Mouse (Mus musculus) liver, adult 2 months (tissue): ENCODE results near the gene Galnt14. TPM values are rescaled to one million over a fixed set of nuclear protein-coding genes. Genes with fewer than 3 reads are reported as not detected.

Experiments
- DNase-seq: peaks from one replicate; pipeline ENCODE4 v3.0.0-alpha.2; 2011; ENCODE audit warnings: low read depth, low spot score; ENCODE audit errors: extremely low read depth
- H3K27ac ChIP-seq: fragments of 200-500 bp; replicated peaks from 2 replicates; pipeline ENCODE4 v1.5.1; 2012; ENCODE audit warnings: low read depth, mild to moderate bottlenecking, control low read depth, inconsistent platforms, low read length; ENCODE audit not compliant: insufficient read depth
- H3K27me3 ChIP-seq: fragments of 200-500 bp; 2 replicates; pipeline ENCODE4 v1.6.1; 2012; ENCODE audit warnings: mild to moderate bottlenecking, moderate library complexity, low read length, inconsistent platforms; ENCODE audit not compliant: control insufficient read depth, insufficient read depth
- H3K36me3 ChIP-seq: fragments of 200-500 bp; 2 replicates; pipeline ENCODE4 v1.6.1; 2012; ENCODE audit warnings: low read length, inconsistent platforms; ENCODE audit not compliant: control insufficient read depth, insufficient read depth
- H3K4me1 ChIP-seq: fragments of 200-500 bp; 2 replicates; pipeline ENCODE4 v1.6.1; 2011; ENCODE audit warnings: low read length; ENCODE audit not compliant: control insufficient read depth, insufficient read depth
- H3K4me3 ChIP-seq: fragments of 200-500 bp; 2 replicates; pipeline ENCODE4 v1.5.1; 2011; ENCODE audit warnings: low read depth, mild to moderate bottlenecking, control low read depth, low read length, moderate library complexity; ENCODE audit not compliant: insufficient read depth
- H3K79me2 ChIP-seq: fragments of 200-500 bp; 2 replicates; pipeline ENCODE4 v1.6.1; 2012; ENCODE audit warnings: inconsistent platforms, mild to moderate bottlenecking, low read length, moderate library complexity; ENCODE audit not compliant: control insufficient read depth, insufficient read depth
- H3K9ac ChIP-seq: fragments of 200-500 bp; 2 replicates; pipeline ENCODE4 v1.6.1; 2012; ENCODE audit warnings: low read depth, mild to moderate bottlenecking, control low read depth, inconsistent platforms, low read length
- CTCF ChIP-seq: fragments of 200-500 bp; IDR thresholded peaks from 2 replicates; pipeline ENCODE4 v1.5.1; 2011; ENCODE audit warnings: low read depth, low read length, control low read depth
- POLR2A ChIP-seq: fragments of 200-500 bp; IDR thresholded peaks from 2 replicates; pipeline ENCODE4 v1.6.1; 2011; ENCODE audit warnings: low read length, control low read depth; ENCODE audit not compliant: insufficient read depth; ENCODE audit errors: extremely low read depth
- WGBS: fragments of 180-500 bp; shearing (Covaris S2); methylation state at CpG from one replicate; pipeline ENCODE4 v1.1.7; 2018; 5-methylcytosine and 5-hydroxymethylcytosine counted together
- polyA plus RNA-seq: library from polyadenylated mRNA; depleted of rRNA; stranded (reverse); fragments of >200 nt; gene quantifications from 2 replicates; pipeline ENCODE4 v1.2.3, GENCODE M21; 2012
- total RNA-seq: library from RNA; depleted of rRNA; stranded (reverse); fragments of >200 nt; gene quantifications from 2 replicates; pipeline ENCODE4 v1.2.3, GENCODE M21; 2014

The Galnt14 gene
- total and polyA plus RNA-seq, 2 experiments, result 0.18 to 0.44 TPM

- Histone ChIP-seq H3K36me3 (no peaks in the 10 kb centered on the region), H3K27me3 (no peaks in the 10 kb centered on the region), H3K79me2 (no peaks in the 10 kb centered on the region), H3K9ac (no peak overlapping the region), H3K27ac (no peak overlapping the region), H3K4me1 (no peaks in the 10 kb centered on the region), H3K4me3 (no peak overlapping the region)
- no peak for DNase-seq
- no peak for TF ChIP-seq POLR2A
- no peak for TF ChIP-seq CTCF
- WGBS, result 72% methylated on average over 1 of the region's 1 CpGs
Observed at GRCm38 (mm10) chr17:73518359-73518758, 191.9 kb downstream of the Galnt14 start.

DNA sequence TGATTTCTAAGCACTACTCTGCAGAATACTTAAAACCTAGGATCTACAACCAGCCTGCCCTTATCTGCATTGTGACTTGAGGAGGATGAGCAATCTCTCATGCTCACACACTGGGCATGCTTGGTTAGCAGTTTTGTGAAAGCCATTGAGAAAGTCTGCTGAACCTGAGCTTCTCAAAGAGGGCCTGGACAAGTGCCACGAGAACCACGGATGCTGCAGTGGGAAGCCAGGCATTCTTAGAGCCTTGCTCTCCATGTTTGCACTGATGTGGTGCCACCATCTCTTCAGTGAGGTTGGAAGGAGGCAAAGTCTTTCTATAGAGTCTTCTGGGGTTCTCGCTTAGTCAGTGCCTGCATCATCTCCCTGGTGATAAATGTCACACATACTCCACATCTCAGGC is 194.7 kb downstream of the Galnt14 start:
- no peaks in the 10 kb centered on the region for H3K27me3 ChIP-seq
- no peaks in the 10 kb centered on the region for H3K79me2 ChIP-seq
- TF ChIP-seq POLR2A (no peak), CTCF (no peak)
- no peak overlapping the region for H3K4me3 ChIP-seq
- no peaks in the 10 kb centered on the region for H3K4me1 ChIP-seq
- H3K36me3 ChIP-seq, result no peaks in the 10 kb centered on the region
- no peak overlapping the region for H3K27ac ChIP-seq
- no peak overlapping the region for H3K9ac ChIP-seq
- no peak for DNase-seq
- 71% methylated on average over 3 of the region's 3 CpGs for WGBS

DNA sequence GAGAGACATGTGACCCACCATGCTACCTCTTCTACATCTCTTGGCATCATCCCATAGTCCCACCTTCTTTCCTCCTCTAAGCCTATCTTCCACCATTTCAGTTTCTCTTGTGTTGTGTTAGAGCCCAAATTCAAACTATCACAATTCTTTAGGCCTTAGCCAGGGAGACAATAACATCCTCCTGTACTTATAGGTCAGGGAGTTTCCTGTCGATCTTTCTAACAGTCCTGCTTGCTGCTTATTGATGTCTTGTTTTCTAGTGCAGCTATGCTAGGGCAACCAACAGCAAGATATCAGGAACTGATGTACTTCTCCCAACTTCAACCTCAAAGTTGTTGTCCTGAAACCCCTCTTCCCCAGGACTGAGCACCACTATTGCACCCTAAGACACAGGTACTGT is 195.4 kb downstream of the Galnt14 start:
- Histone ChIP-seq H3K4me3 (no peak overlapping the region), H3K4me1 (no peaks in the 10 kb centered on the region), H3K79me2 (no peaks in the 10 kb centered on the region), H3K27ac (no peak overlapping the region), H3K36me3 (no peaks in the 10 kb centered on the region), H3K27me3 (no peaks in the 10 kb centered on the region), H3K9ac (no peak overlapping the region)
- TF ChIP-seq CTCF, result no peak
- no peak for TF ChIP-seq POLR2A
- 81% methylated on average over 1 of the region's 1 CpGs for WGBS
- no peak for DNase-seq

DNA sequence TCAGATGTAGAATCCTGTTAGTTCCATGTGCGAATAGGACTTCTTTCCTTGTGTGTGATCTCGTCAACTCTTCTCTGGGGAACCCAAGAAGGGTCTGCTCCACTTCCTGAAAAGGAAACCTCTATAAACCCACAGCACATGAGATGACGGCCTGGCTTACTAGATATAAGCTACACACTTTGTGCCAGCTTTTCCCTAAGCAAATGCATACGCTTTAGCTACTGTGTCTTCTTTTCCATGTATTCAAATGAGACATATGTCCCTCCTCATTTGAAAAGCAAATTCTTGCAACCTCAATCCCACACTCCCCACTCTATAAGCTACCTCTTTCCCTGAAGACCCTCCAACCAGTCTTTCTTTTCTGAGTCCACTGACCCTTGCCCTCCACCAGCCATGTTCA is 196.0 kb downstream of the Galnt14 start:
- Histone ChIP-seq H3K36me3 (no peaks in the 10 kb centered on the region), H3K27me3 (no peaks in the 10 kb centered on the region), H3K4me3 (no peak overlapping the region), H3K79me2 (no peaks in the 10 kb centered on the region), H3K9ac (no peak overlapping the region), H3K27ac (no peak overlapping the region), H3K4me1 (no peaks in the 10 kb centered on the region)
- DNase-seq, result no peak
- TF ChIP-seq CTCF (no peak), POLR2A (no peak)
- 78% methylated on average over 4 of the region's 4 CpGs for WGBS

GRCm38 (mm10) chr17:73512844-73513243 is 197.4 kb downstream of the Galnt14 start:
- H3K4me1 ChIP-seq, result no peaks in the 10 kb centered on the region
- no peak overlapping the region for H3K9ac ChIP-seq
- H3K27ac ChIP-seq, result no peak overlapping the region
- no peaks in the 10 kb centered on the region for H3K79me2 ChIP-seq
- H3K36me3 ChIP-seq, result no peaks in the 10 kb centered on the region
- 66% methylated on average over 5 of the region's 5 CpGs for WGBS
- TF ChIP-seq POLR2A (no peak), CTCF (no peak)
- no peak overlapping the region for H3K4me3 ChIP-seq
- DNase-seq, result no peak
- no peaks in the 10 kb centered on the region for H3K27me3 ChIP-seq

DNA sequence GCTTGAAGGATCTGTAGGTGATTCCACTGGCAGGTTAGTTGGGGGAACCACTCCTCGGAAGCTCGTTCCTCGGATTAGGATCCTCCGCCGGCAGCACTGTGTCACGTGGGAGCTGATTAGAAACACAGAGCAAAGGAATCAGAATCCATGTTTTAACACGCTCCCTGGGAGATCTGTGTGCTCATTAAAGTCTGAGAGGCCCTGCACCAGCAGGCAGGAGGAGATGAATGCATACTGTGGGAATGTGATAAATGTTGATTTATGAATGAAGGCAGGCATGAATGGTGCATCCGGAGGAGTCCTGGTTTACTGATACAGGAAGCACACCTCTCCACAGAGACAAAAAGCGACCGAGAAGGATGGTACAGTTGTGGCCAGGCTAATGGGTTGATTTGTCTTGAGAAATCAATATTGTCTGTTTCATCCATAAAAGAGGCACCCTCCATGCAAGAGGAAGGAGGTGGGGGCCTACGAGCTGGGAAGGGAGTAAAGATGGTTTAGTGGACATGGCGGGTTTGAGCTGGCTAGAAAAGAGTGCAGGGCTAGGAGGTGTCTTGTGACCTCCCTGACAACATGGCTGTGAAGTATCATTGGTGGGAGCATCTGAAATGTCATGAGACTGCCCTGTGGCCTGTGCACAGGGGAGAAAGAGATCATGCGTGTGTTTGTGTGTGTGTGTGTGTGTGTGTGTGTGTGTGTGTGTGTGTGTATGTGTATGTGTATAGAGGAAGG is 202.3 kb downstream of the Galnt14 start:
- 82% methylated on average over 13 of the region's 13 CpGs for WGBS

More for the DNA sequence above, 202.3 kb downstream of the Galnt14 start:
- no peak overlapping the region for H3K27ac ChIP-seq
- no peak for TF ChIP-seq CTCF
- TF ChIP-seq POLR2A, result no peak
- H3K36me3 ChIP-seq, result no peaks in the 10 kb centered on the region
- no peaks in the 10 kb centered on the region for H3K4me1 ChIP-seq
- H3K4me3 ChIP-seq, result no peak overlapping the region
- H3K27me3 ChIP-seq, result no peaks in the 10 kb centered on the region; the same call in 1 of the 2 replicates
- no peaks in the 10 kb centered on the region for H3K79me2 ChIP-seq
- H3K9ac ChIP-seq, result no peak overlapping the region
- no peak for DNase-seq
